Mouse (Mus musculus): ENCODE data around the gene 4930548H24Rik. TPM values are rescaled to one million over a fixed set of nuclear protein-coding genes. Genes with fewer than 3 reads are reported as not detected.

Gene 4930548H24Rik
- total RNA-seq, 1 experiment from 2014 or later = 0.87 TPM

DNA sequence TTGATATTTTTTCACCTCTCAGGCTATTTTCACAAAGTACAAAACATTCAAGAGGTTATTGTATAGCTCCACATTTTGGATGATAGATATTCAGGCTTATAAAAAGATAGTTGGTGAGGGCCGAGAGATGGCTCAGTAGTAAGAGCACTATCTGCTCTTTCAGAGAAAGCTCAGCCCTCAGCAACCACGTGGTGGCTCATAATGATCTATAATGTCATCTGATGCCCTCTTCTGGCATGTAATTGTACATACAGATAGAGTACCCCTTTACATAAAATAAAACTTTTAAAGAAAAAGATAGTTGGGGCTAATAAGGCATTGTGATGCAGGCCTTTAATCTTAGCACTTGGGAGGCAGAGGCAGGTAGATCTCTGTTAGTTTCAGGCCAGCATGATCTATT, 43.0 kb downstream of the 4930548H24Rik start:
- peak; percentile 63 for ATAC-seq (replicated peaks; ENCODE audit: low read depth, poor library complexity, severe bottlenecking)

GRCm38 (mm10) chr5:31535228-31535627, 49.7 kb downstream of the 4930548H24Rik start:
- ATAC-seq (replicated peaks; ENCODE audit: low read depth, poor library complexity, severe bottlenecking) = no peak

Other genes starting within 250 kb of the 4930548H24Rik start
- 84.4 and 94.5 TPM in 2 replicates for gene Nrbp1, start 244.9 kb upstream of the 4930548H24Rik start, total RNA-seq (2017)
- gene Gm9970, start 244.5 kb upstream of the 4930548H24Rik start, total RNA-seq (2017) = not detected in 2 replicates
- 0.78 and 4.4 TPM in 2 replicates for gene Krtcap3, start 234.0 kb upstream of the 4930548H24Rik start, total RNA-seq (2017)
- 32.7 and 48.5 TPM in 2 replicates for gene Ift172, start 194.6 kb upstream of the 4930548H24Rik start, total RNA-seq (2017)
- gene Fndc4, start 189.7 kb upstream of the 4930548H24Rik start, total RNA-seq (2017) = 1.5 TPM in 1 of 2 replicates, not detected in the other
- not detected in 2 replicates for gene Gckr, start 188.3 kb upstream of the 4930548H24Rik start, total RNA-seq (2017)
- gene Zfp512, start 33.3 kb upstream of the 4930548H24Rik start, total RNA-seq (2017) = 32.1 and 52.6 TPM in 2 replicates
- 19.4 and 37.1 TPM in 2 replicates for gene Gpn1, start 9.0 kb downstream of the 4930548H24Rik start, total RNA-seq (2017)
- gene Slc4a1ap, start 41.3 kb downstream of the 4930548H24Rik start, total RNA-seq (2017) = 55.9 and 61.4 TPM in 2 replicates
- gene Supt7l, start 42.1 kb downstream of the 4930548H24Rik start, total RNA-seq (2017) = 21.4 and 24.9 TPM in 2 replicates
- 133 and 158 TPM in 2 replicates for gene Mrpl33, start 111.2 kb downstream of the 4930548H24Rik start, total RNA-seq (2017)
- 9.6 and 16.8 TPM in 2 replicates for gene Rbks, start 211.9 kb downstream of the 4930548H24Rik start, total RNA-seq (2017)
- gene Babam2, start 211.9 kb downstream of the 4930548H24Rik start, total RNA-seq (2017) = 38.9 and 60.6 TPM in 2 replicates